ENCODE assay signal across 23 mouse cellular contexts in genomic region chr8:43294191-43294590, GRCm38 (mm10). TPM values are rescaled to one million over a fixed set of nuclear protein-coding genes. Genes with fewer than 3 reads are reported as not detected.
"Had no signal": no experiment of that assay in that cellular context is flagged by ENCODE, and none has a peak within 500 bp of the region (broad histone marks: within the 10 kb centered on the region; RNA-seq: fewer than 3 reads in every experiment).

No protein-coding gene starts in this region.

- H3K9ac ChIP-seq: lung, embryonic 15.5 days; midbrain, embryonic 13.5 days; midbrain, embryonic 15.5 days; neural tube, embryonic 12.5 days; stomach, embryonic 15.5 days had no signal

- H3K27me3 ChIP-seq: lung, embryonic 15.5 days; megakaryocyte, embryonic 14.5 days; midbrain, embryonic 13.5 days; midbrain, embryonic 15.5 days; neural tube, embryonic 12.5 days; stomach, embryonic 15.5 days had no signal

- H3K4me3 ChIP-seq: lung, embryonic 15.5 days; megakaryocyte, embryonic 14.5 days; midbrain, embryonic 13.5 days; midbrain, embryonic 15.5 days; neural tube, embryonic 12.5 days; stomach, embryonic 15.5 days had no signal

- ATAC-seq: lung, postnatal 0 days; midbrain, embryonic 13.5 days; midbrain, embryonic 15.5 days had no signal

- H3K4me1 ChIP-seq: lung, embryonic 15.5 days; megakaryocyte, embryonic 14.5 days; midbrain, embryonic 13.5 days; midbrain, embryonic 15.5 days; neural tube, embryonic 12.5 days; stomach, embryonic 15.5 days had no signal

- H3K4me2 ChIP-seq: lung, embryonic 15.5 days; midbrain, embryonic 11.5 days; midbrain, embryonic 13.5 days; midbrain, embryonic 15.5 days; neural tube, embryonic 12.5 days; stomach, embryonic 15.5 days had no signal

- H3K27ac ChIP-seq: lung, embryonic 15.5 days; macrophage; midbrain, embryonic 13.5 days; midbrain, embryonic 15.5 days; neural tube, embryonic 12.5 days; stomach, embryonic 15.5 days; stomach, postnatal 0 days had no signal

- H3K9me3 ChIP-seq: lung, embryonic 15.5 days; midbrain, embryonic 13.5 days; midbrain, embryonic 15.5 days; neural tube, embryonic 12.5 days; stomach, embryonic 15.5 days had no signal

- DNase-seq: lung, adult 2 months; lung, postnatal 14 days; lung, postnatal 36 days; right cerebral cortex, postnatal 14 days; thymus, adult 2 months; thymus, postnatal 25 days; thymus, postnatal 4 days had no signal

- H3K36me3 ChIP-seq: lung, embryonic 15.5 days; midbrain, embryonic 13.5 days; midbrain, embryonic 15.5 days; neural tube, embryonic 12.5 days; stomach, embryonic 15.5 days had no signal

RNA-seq across cellular contexts. Expression of gene Zfp42, which starts 12.6 kb away (rescaled TPM):
- total RNA-seq: megakaryocyte progenitor cell, adult 5-6 weeks; midbrain, postnatal 0 days; monocyte, adult 5-6 weeks; neutrophil, adult 5-6 weeks had no signal
- polyA plus RNA-seq: lung, adult 2 months; lung, embryonic 15.5 days; lung, postnatal 0 days; macrophage; midbrain, embryonic 13.5 days; midbrain, embryonic 15.5 days; midbrain, postnatal 0 days; neural tube, embryonic 12.5 days; neural tube, embryonic 14.5 days; spleen, adult 2 months; stomach, embryonic 15.5 days; thymus, adult 2 months had no signal
